Mouse (Mus musculus): ENCODE data around the gene Cnot10. TPM values are rescaled to one million over a fixed set of nuclear protein-coding genes. Genes with fewer than 3 reads are reported as not detected.

The Cnot10 gene
- polyA plus RNA-seq, 1 experiment from 2014 or later = 64.0 TPM

DNA sequence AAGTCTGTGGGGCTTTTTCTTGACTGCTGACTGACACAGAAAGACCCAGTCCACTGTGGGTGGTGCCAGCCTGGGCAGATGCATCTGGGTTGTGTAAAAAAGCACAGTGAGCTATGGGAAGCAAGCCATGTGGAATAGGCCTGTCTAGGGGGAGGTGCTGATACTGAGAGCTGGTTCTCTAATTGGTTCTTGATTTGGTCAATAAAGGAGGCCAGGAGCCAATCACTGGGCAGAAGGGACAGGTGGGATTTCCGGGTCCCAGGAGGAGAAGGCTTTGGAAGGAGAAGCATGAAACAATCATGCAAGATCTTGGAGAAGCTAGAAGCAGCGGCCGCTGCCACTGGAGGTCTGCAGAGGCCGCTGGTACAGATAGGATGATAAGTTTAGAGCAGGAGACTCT, 27.4 kb downstream of the Cnot10 start:
- Histone ChIP-seq H3K4me2 (ENCODE audit: low read length) (no peak overlapping the region), H3K27ac (ENCODE audit: low read length) (no peak overlapping the region), H3K27me3 (replicated peaks; ENCODE audit: control insufficient read depth, insufficient read depth, low read length) (no peaks in the 10 kb centered on the region), H3K4me3 (replicated peaks; ENCODE audit: low read length) (no peak overlapping the region), H3K9me3 (ENCODE audit: control insufficient read depth, low read length) (no peaks in the 10 kb centered on the region), H3K4me1 (replicated peaks; ENCODE audit: control insufficient read depth, insufficient read depth, low read length) (no peaks in the 10 kb centered on the region), H3K36me3 (ENCODE audit: control insufficient read depth, insufficient read depth) (peaks cover 40% of the 10 kb centered on the region), H3K9ac (replicated peaks; ENCODE audit: low read depth, low read length) (no peak overlapping the region)
- WGBS = 81% methylated on average over 4 of the region's 4 CpGs
- no peak for ATAC-seq

DNA sequence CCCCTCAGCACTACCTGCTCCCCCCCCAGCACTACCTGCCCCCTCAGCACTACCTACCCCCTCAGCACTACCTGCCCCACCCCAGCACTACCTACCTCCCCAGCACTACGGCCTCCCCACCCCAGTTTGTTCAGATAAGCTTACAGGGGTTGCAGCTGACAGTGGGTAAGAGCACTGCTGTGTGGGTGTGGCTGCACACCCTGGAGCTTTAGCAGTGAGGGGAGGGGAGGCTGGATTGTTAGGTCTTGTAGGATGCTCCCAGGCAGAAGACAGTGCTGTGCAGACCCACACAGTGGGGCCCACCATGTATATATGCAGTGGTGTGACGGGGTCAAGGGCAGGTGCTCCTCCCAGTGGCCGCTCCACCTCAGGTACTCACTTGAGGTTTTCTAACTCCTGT, 29.7 kb downstream of the Cnot10 start:
- Histone ChIP-seq H3K27ac (ENCODE audit: low read length) (no peak overlapping the region), H3K36me3 (ENCODE audit: control insufficient read depth, insufficient read depth) (peaks cover 42% of the 10 kb centered on the region), H3K4me1 (replicated peaks; ENCODE audit: control insufficient read depth, insufficient read depth, low read length) (no peaks in the 10 kb centered on the region), H3K4me3 (replicated peaks; ENCODE audit: low read length) (no peak overlapping the region), H3K9ac (replicated peaks; ENCODE audit: low read depth, low read length) (no peak overlapping the region), H3K9me3 (ENCODE audit: control insufficient read depth, low read length) (no peaks in the 10 kb centered on the region), H3K4me2 (ENCODE audit: low read length) (no peak overlapping the region), H3K27me3 (replicated peaks; ENCODE audit: control insufficient read depth, insufficient read depth, low read length) (no peaks in the 10 kb centered on the region)
- 100% methylated on average over 3 of the region's 3 CpGs for WGBS
- no peak for ATAC-seq

DNA sequence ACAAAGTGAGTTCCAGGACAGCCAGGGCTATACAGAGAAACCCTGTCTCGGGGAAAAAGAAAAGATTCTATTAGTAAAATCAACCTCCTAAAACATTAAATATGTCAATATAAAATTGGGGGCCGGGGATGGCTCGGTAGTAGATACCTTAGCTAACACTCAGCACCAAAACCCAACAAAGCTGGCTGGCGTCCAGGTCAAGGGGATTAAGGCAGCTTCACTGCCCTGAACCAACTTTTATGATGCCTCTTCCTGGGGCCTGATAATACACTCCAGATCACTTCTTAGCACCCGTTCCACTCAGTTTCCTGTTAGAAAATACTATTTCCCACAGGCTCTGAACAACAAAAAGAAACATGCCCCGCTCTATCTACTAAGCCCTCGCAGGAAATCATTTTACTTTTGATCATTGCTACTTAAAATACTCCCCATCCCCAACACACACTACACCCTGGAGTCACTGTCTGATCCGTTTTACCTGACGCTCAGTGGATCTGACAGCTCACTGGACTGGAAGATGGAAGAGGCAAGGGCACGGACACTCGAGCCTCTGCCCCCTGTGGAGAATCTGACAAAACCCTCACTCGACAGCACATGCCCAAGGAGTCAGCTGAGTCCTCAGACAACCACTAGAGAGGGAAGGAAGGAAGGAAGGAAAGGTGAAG, 36.0 kb downstream of the Cnot10 start:
- Histone ChIP-seq H3K4me3 (replicated peaks; ENCODE audit: low read length) (no peak overlapping the region), H3K9ac (replicated peaks; ENCODE audit: low read depth, low read length) (no peak overlapping the region), H3K4me2 (ENCODE audit: low read length) (no peak overlapping the region), H3K27me3 (replicated peaks; ENCODE audit: control insufficient read depth, insufficient read depth, low read length) (no peaks in the 10 kb centered on the region), H3K4me1 (replicated peaks; ENCODE audit: control insufficient read depth, insufficient read depth, low read length) (no peaks in the 10 kb centered on the region), H3K9me3 (ENCODE audit: control insufficient read depth, low read length) (no peaks in the 10 kb centered on the region), H3K36me3 (ENCODE audit: control insufficient read depth, insufficient read depth) (peaks cover 15% of the 10 kb centered on the region), H3K27ac (ENCODE audit: low read length) (no peak overlapping the region)
- ATAC-seq = no peak
- 65% methylated on average over 12 of the region's 12 CpGs for WGBS

DNA sequence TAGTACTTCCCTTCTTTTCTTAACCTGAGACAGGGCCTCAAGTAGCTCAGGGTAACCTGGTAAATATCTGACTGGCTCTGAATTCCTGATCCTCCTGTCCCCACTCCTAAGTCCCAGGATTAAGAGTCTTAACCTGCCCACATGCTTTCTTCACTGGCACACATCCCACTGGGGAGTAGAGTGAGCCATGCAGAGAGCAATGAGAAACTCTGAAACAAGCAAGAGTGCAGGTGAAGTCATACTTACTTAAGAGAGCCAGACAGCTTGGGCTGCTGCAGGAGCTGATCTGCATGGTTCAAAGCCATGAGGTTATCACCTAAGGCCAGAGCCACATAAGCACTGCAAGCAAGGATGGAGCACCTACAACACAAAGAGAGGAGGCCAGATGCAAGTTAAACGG, 38.9 kb downstream of the Cnot10 start:
- 47% methylated on average over 1 of the region's 1 CpGs for WGBS
- no peak overlapping the region for H3K4me3 ChIP-seq (replicated peaks; ENCODE audit: low read length)
- no peak overlapping the region for H3K4me2 ChIP-seq (ENCODE audit: low read length)
- H3K9ac ChIP-seq (replicated peaks; ENCODE audit: low read depth, low read length) = no peak overlapping the region
- H3K27me3 ChIP-seq (replicated peaks; ENCODE audit: control insufficient read depth, insufficient read depth, low read length) = no peaks in the 10 kb centered on the region
- no peak overlapping the region for H3K27ac ChIP-seq (ENCODE audit: low read length)
- no peaks in the 10 kb centered on the region for H3K4me1 ChIP-seq (replicated peaks; ENCODE audit: control insufficient read depth, insufficient read depth, low read length)
- ATAC-seq = no peak
- H3K36me3 ChIP-seq (ENCODE audit: control insufficient read depth, insufficient read depth) = peaks cover 18% of the 10 kb centered on the region
- no peaks in the 10 kb centered on the region for H3K9me3 ChIP-seq (ENCODE audit: control insufficient read depth, low read length)

DNA sequence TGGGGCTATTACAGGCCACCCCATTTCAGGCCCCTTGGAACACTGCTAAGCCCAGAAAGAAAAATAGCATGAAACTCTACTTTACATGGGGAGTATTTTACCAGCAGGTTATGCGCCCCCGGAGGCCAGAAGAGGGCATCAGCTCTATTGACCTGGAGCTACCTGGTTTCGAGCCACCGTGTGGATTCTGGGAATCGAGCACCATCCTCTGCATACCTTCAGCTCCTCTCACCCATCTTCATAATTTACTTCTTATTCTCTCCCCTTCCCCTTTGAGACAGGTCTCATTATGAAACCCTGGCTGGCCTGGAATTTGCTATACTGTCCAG, 55.0 kb downstream of the Cnot10 start:
- WGBS = 34% methylated on average over 5 of the region's 5 CpGs
- no peak overlapping the region for H3K4me2 ChIP-seq (ENCODE audit: low read length)
- H3K9me3 ChIP-seq (ENCODE audit: control insufficient read depth, low read length) = no peaks in the 10 kb centered on the region
- H3K27ac ChIP-seq (ENCODE audit: low read length) = no peak overlapping the region
- H3K9ac ChIP-seq (replicated peaks; ENCODE audit: low read depth, low read length) = no peak overlapping the region
- no peaks in the 10 kb centered on the region for H3K27me3 ChIP-seq (replicated peaks; ENCODE audit: control insufficient read depth, insufficient read depth, low read length)
- no peak for ATAC-seq
- peaks cover 11% of the 10 kb centered on the region for H3K4me1 ChIP-seq (replicated peaks; ENCODE audit: control insufficient read depth, insufficient read depth, low read length)
- H3K4me3 ChIP-seq (replicated peaks; ENCODE audit: low read length) = no peak overlapping the region
- H3K36me3 ChIP-seq (ENCODE audit: control insufficient read depth, insufficient read depth) = peaks cover 8% of the 10 kb centered on the region; the same call in 1 of the 2 replicates

DNA sequence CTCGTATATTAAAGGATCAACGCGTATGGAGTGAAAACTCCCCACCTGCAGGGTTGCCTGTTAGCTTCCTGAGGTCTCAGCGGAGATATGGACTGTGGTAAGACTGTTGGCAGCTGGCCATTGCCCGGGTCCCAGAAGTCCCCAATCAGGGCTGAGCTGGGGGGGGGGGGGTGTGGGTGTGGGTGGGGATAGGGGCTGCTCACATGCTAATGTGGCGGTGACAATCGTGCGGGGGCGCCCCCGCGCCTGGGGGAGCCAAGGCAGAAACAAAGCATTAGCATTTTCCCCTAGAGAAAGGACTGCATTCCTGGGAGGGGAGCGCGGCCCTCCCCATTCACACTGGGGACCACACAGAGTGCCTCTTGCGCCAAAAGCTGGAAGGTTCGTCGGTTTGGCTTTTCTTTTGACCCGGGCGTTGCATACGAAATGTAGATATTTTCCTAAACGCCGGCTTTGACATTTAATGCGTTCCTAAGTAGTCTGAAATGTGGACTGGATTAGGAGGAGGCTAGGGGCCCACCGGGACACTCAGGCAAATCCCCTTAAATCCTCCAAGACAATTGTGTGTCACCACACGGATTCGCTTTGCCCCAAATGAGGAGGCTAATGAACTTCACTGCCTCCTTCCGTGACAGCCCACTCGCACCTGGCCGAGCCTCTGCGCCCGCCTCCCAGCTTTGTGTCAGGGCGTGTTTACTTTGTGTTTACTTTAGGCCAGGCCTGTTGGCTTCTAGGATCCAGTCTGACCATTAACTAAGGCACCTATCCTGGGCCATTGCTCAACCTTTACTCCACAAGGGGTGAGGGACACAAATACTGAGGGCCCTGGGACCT, 55.6 kb downstream of the Cnot10 start:
- peak; percentile 75 for ATAC-seq
- Histone ChIP-seq H3K9ac (replicated peaks; ENCODE audit: low read depth, low read length) (no peak overlapping the region), H3K4me1 (replicated peaks; ENCODE audit: control insufficient read depth, insufficient read depth, low read length) (peaks cover 11% of the 10 kb centered on the region), H3K27me3 (replicated peaks; ENCODE audit: control insufficient read depth, insufficient read depth, low read length) (no peaks in the 10 kb centered on the region), H3K4me2 (ENCODE audit: low read length) (peak overlapping the region; percentile 55), H3K9me3 (ENCODE audit: control insufficient read depth, low read length) (no peaks in the 10 kb centered on the region), H3K36me3 (ENCODE audit: control insufficient read depth, insufficient read depth) (peaks cover 8% of the 10 kb centered on the region; the same call in 1 of the 2 replicates), H3K4me3 (replicated peaks; ENCODE audit: low read length) (peak overlapping the region; percentile 33), H3K27ac (ENCODE audit: low read length) (no peak overlapping the region)
- 1% methylated on average over 31 of the region's 31 CpGs for WGBS

DNA sequence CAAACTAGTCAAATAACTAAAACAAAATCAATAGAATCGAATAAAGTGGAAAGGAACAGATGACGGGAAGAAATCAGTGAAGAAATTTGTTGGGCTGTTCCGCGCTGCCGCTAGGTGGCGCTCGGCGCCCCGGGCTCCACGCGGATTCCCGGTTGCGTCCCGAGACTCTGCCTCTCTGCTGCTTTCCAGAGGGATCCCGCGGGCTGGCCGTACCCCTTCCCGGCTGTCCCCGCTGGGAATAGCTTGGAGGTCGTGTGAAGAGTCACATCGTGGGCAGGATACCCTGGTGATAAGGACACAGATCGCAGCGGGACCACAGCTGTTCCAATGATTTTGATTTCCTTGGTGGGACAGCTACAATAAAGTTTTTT, 56.2 kb downstream of the Cnot10 start:
- no peak overlapping the region for H3K9ac ChIP-seq (replicated peaks; ENCODE audit: low read depth, low read length)

DNA sequence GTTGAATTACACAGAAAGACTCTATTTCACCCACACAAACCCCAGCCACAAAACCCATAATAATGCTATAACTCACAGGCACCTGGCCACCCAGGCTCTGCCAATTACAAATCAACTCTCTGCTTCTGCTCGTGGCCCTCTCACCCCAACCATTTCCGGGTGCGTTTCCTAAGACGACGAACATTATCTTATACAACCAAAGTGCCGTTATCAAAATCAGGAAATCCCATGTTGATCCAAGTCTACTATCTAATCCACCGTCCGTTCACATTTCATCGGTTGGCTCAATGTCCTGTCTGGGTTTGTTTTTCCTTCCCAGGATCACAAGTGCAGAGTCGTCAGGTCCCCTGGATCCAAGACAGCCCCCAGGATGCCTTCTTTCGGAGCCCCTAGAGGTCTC, 61.3 kb downstream of the Cnot10 start:
- H3K4me3 ChIP-seq (replicated peaks; ENCODE audit: low read length) = no peak overlapping the region
- no peak overlapping the region for H3K27ac ChIP-seq (ENCODE audit: low read length)
- H3K4me1 ChIP-seq (replicated peaks; ENCODE audit: control insufficient read depth, insufficient read depth, low read length) = no peaks in the 10 kb centered on the region
- no peak overlapping the region for H3K4me2 ChIP-seq (ENCODE audit: low read length)
- no peak overlapping the region for H3K9ac ChIP-seq (replicated peaks; ENCODE audit: low read depth, low read length)
- H3K36me3 ChIP-seq (ENCODE audit: control insufficient read depth, insufficient read depth) = no peaks in the 10 kb centered on the region
- ATAC-seq = no peak
- no peaks in the 10 kb centered on the region for H3K27me3 ChIP-seq (replicated peaks; ENCODE audit: control insufficient read depth, insufficient read depth, low read length)
- 87% methylated on average over 11 of the region's 11 CpGs for WGBS
- no peaks in the 10 kb centered on the region for H3K9me3 ChIP-seq (ENCODE audit: control insufficient read depth, low read length)

More for the DNA sequence above, 56.2 kb downstream of the Cnot10 start:
- Histone ChIP-seq H3K9me3 (ENCODE audit: control insufficient read depth, low read length) (no peaks in the 10 kb centered on the region), H3K4me2 (ENCODE audit: low read length) (peak overlapping the region; percentile 55), H3K36me3 (ENCODE audit: control insufficient read depth, insufficient read depth) (peaks cover 4% of the 10 kb centered on the region; the same call in 1 of the 2 replicates), H3K27ac (ENCODE audit: low read length) (no peak overlapping the region), H3K4me1 (replicated peaks; ENCODE audit: control insufficient read depth, insufficient read depth, low read length) (peaks cover 11% of the 10 kb centered on the region), H3K27me3 (replicated peaks; ENCODE audit: control insufficient read depth, insufficient read depth, low read length) (no peaks in the 10 kb centered on the region), H3K4me3 (replicated peaks; ENCODE audit: low read length) (peak overlapping the region; percentile 33)
- peak; percentile 81 for ATAC-seq
- WGBS = under 1% methylated on average over 23 of the region's 23 CpGs

DNA sequence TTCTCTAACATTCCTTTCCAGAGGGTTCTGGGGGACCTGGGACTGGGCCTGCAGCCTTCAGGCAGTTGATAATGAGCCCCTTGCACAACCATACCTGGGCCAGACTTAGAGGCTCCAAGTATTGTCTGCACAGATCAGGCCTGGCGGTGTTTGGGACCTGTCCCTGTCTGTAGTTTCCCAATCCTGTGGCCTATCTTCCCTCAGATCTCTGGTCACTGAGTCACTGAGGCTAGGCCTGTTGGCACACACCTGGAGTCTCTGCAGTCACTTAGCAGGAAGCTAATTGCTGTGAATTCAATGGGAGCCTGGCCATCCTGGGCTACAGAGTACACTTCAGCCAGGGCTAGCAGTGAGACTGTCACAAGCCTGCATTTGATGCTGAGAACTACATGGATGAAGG, 64.0 kb downstream of the Cnot10 start:
- H3K4me3 ChIP-seq (replicated peaks; ENCODE audit: low read length) = no peak overlapping the region
- H3K4me1 ChIP-seq (replicated peaks; ENCODE audit: control insufficient read depth, insufficient read depth, low read length) = no peaks in the 10 kb centered on the region
- no peaks in the 10 kb centered on the region for H3K36me3 ChIP-seq (ENCODE audit: control insufficient read depth, insufficient read depth)
- no peaks in the 10 kb centered on the region for H3K27me3 ChIP-seq (replicated peaks; ENCODE audit: control insufficient read depth, insufficient read depth, low read length)
- no peak overlapping the region for H3K27ac ChIP-seq (ENCODE audit: low read length)
- ATAC-seq = no peak
- 86% methylated on average over 1 of the region's 1 CpGs for WGBS
- no peak overlapping the region for H3K4me2 ChIP-seq (ENCODE audit: low read length)
- H3K9ac ChIP-seq (replicated peaks; ENCODE audit: low read depth, low read length) = no peak overlapping the region
- H3K9me3 ChIP-seq (ENCODE audit: control insufficient read depth, low read length) = no peaks in the 10 kb centered on the region

Measured in forebrain, embryonic 16.5 days (tissue).